In the genomic region with DNA sequence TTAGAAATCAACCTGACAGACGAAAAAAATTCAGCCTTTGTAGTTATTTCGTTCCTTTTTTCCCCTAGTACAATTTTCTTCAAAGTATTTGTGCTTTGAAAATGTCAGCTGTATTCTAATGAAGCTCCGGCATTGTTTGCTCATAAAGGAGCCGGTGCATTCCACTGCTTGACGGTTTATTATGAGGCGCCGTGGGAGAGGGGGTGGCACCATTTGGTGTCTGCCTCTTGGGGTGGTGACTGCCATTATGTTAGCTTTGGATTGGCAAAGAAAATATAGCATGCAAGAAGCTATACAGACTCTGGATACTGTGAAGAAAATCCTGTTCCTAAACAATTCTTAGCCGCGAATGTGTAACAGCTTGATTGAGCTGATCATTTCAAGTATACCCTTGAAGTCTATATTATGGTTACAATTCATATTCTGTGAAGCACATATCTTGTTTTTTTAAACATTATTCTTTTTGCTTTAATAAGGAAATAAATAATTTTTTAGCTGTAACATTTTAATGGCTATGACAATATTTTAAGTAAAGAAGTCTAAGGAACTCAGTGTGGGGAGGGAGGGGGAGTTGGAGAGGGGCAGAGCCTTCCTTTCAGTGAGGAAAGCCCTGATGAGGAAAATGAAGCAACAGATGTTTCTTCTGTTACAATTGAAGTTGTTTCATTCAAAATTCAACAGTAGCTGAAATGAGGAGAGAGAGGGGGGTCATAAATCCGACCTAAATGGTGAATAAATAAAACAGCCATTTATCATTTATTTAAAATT, we compare ENCODE assay signal across 8 mouse cellular contexts.
DNase-seq lines count a peak whose midpoint lies in the region; ATAC-seq lines count a peak whose summit lies in the region.

No protein-coding gene starts in this region.

- no peaks in the 10 kb centered on the region for H3K9me3 ChIP-seq in embryonic facial prominence, embryonic 15.5 days (replicated peaks)
- no peaks in the 10 kb centered on the region for H3K9me3 ChIP-seq in hindbrain, embryonic 16.5 days (ENCODE audit: control insufficient read depth, low read length)
- H3K9me3 ChIP-seq in limb, embryonic 10.5 days (replicated peaks): no peaks in the 10 kb centered on the region

- 0 out of 2 replicates have a peak overlapping the region, but pooled peaks have one; percentile 23 for H3K27ac ChIP-seq in embryonic facial prominence, embryonic 15.5 days (replicated peaks)
- H3K27ac ChIP-seq in hindbrain, embryonic 16.5 days (ENCODE audit: low read depth, low read length): peak overlapping the region; percentile 55
- peak overlapping the region; percentile 79; the same call in 1 of the 2 replicates for H3K27ac ChIP-seq in limb, embryonic 10.5 days

- H3K9ac ChIP-seq in embryonic facial prominence, embryonic 15.5 days: no peak overlapping the region
- peak overlapping the region; percentile 55 for H3K9ac ChIP-seq in hindbrain, embryonic 16.5 days (ENCODE audit: low read depth, low read length)

- H3K27me3 ChIP-seq in embryonic facial prominence, embryonic 15.5 days: no peaks in the 10 kb centered on the region
- no peaks in the 10 kb centered on the region for H3K27me3 ChIP-seq in hindbrain, embryonic 16.5 days (replicated peaks; ENCODE audit: control insufficient read depth, insufficient read depth, low read length)
- H3K27me3 ChIP-seq in limb, embryonic 10.5 days (ENCODE audit: low read depth, poor library complexity, severe bottlenecking): no peaks in the 10 kb centered on the region

- H3K36me3 ChIP-seq in embryonic facial prominence, embryonic 15.5 days: no peaks in the 10 kb centered on the region
- no peaks in the 10 kb centered on the region for H3K36me3 ChIP-seq in hindbrain, embryonic 16.5 days (ENCODE audit: control insufficient read depth, insufficient read depth, low read length)
- H3K36me3 ChIP-seq in limb, embryonic 10.5 days: no peaks in the 10 kb centered on the region

- peak overlapping the region; percentile 48 for H3K4me3 ChIP-seq in embryonic facial prominence, embryonic 15.5 days (replicated peaks)
- peak overlapping the region; percentile 50 for H3K4me3 ChIP-seq in hindbrain, embryonic 16.5 days (ENCODE audit: low read length)
- peak overlapping the region; percentile 56 for H3K4me3 ChIP-seq in limb, embryonic 10.5 days

- no peaks in the 10 kb centered on the region for H3K4me1 ChIP-seq in embryonic facial prominence, embryonic 15.5 days
- peaks cover 6% of the 10 kb centered on the region; the same call in 1 of the 2 replicates for H3K4me1 ChIP-seq in hindbrain, embryonic 16.5 days (ENCODE audit: control insufficient read depth, insufficient read depth, low read depth, low read length)
- peaks cover 12% of the 10 kb centered on the region for H3K4me1 ChIP-seq in limb, embryonic 10.5 days

- H3K4me2 ChIP-seq in embryonic facial prominence, embryonic 15.5 days (replicated peaks): peak overlapping the region; percentile 52
- H3K4me2 ChIP-seq in hindbrain, embryonic 16.5 days (ENCODE audit: low read length): peak overlapping the region; percentile 65

- no peak for ATAC-seq in embryonic facial prominence, embryonic 15.5 days (ENCODE audit: insufficient number of reproducible peaks, low FRiP score, low TSS enrichment, low read depth)
- ATAC-seq in hindbrain, embryonic 16.5 days: peak; percentile 50; the same call in 1 of the 2 replicates

- 4% methylated on average over 10 of the region's 10 CpGs for WGBS in embryonic facial prominence, embryonic 15.5 days
- under 1% methylated on average over 10 of the region's 10 CpGs for WGBS in hindbrain, embryonic 16.5 days
- 7% methylated on average over 10 of the region's 10 CpGs for WGBS in limb, embryonic 10.5 days

- peak; percentile 44 for DNase-seq in adrenal gland, adult 2 months
- DNase-seq in adrenal gland, postnatal 4 days (ENCODE audit: low spot score in 2 of 2): no peak
- DNase-seq in NIH3T3 (ENCODE audit: low read depth): peak; percentile 4
- DNase-seq in limb, embryonic 10.5 days (ENCODE audit: low spot score): peak; percentile 37
- peak; percentile 4 to 14 for DNase-seq in natural killer cell, adult 2 months (ENCODE audit: low spot score in 2 of 2)
- DNase-seq in thymus, postnatal 36 days: peak; percentile 12 to 31

Comparison
In these comparisons a context has a peak if more than half of its experiments do, and no peak if none do; other contexts are left out.
1. DNase-seq: peak in adrenal gland, adult 2 months (single experiment), NIH3T3 (single experiment), limb, embryonic 10.5 days (single experiment), natural killer cell, adult 2 months (2 of 2) and thymus, postnatal 36 days (2 of 2); none in adrenal gland, postnatal 4 days (0 of 2).
2. H3K27ac ChIP-seq: peak in every context shown above with its lines; median percentile 79 in limb, embryonic 10.5 days; 55 in hindbrain, embryonic 16.5 days; 23 in embryonic facial prominence, embryonic 15.5 days.
3. Peak in every context shown above with its lines, with median percentiles within 50 percentile points of each other: H3K4me3 ChIP-seq.